Mouse (Mus musculus): ENCODE data around the gene Cyb5d2.

Cyb5d2 gene

DNA sequence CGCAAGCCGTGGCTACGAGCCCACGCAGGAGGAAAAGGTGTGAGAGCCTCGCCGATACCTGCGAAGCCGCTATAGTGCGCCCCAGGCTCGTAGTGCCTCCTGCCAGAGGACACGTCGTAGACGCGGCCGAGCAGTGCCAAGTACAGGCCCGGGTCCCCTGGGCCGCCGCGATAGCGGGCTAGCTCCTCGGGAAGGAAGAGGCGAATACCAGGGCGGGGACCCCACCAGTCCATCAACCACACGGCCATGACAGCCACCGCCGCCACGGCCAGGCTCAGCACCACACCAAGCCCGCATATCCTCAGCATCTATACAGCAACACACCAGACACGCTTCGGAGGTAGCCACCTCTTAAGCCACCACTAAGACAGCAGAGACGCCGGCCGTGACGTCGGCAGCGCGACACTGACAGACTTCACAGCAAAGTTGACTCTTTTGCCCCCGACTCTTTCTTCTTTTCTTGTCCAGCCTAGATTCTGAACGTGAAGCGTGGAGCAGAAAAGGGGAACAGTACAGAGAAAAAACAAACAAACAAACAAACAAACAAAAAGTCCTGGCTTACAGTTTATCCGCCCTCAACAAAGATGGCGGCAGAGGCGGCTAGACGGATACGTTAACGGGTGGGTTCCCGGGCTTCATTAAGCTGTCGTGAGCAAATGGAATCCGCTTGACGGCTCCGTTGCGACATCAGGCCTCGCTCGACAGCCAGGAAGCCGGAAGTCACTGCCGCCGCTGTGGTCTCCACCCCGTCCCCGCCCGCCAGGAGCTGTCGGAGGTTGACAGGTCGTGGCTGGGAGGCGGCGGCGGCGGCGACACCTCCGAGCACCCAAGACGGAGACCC, at the start of gene Cyb5d2, which contains the start of gene Zzef1:
TSS of gene Cyb5d2 (minus strand) at position 688 of the 841 bp plus-strand sequence.
TSS of gene Zzef1 (plus strand) at position 772 of the 841 bp plus-strand sequence.
- peak; percentile 80 for DNase-seq (ENCODE audit: low spot score)

DNA sequence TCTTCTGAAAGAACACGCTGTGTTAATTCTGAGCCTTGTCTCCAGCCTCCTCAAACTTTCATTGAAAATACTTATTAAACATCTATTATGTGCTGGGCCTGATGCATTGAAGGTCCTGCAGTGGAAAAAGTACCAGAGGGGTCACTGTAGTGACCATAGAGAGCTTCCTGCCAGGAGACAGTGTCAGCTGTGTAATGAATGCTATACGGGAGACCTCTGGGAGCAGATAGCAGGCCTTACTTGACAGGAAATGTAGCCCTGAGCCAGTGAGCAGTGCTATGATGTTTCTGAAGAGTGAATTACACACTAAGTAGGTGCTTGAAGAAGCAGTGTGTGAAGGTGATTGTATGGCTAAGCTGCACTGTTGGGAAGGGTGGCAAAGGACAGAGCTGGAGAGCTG, 49.6 kb upstream of the Cyb5d2 start:
- DNase-seq (ENCODE audit: low spot score), result no peak

- no peak for DNase-seq (ENCODE audit: low spot score)
Measured at GRCm38 (mm10) chr11:72843576-72843975, 47.6 kb upstream of the Cyb5d2 start.

GRCm38 (mm10) chr11:72842731-72843130, 46.8 kb upstream of the Cyb5d2 start:
- DNase-seq (ENCODE audit: low spot score), result no peak

DNA sequence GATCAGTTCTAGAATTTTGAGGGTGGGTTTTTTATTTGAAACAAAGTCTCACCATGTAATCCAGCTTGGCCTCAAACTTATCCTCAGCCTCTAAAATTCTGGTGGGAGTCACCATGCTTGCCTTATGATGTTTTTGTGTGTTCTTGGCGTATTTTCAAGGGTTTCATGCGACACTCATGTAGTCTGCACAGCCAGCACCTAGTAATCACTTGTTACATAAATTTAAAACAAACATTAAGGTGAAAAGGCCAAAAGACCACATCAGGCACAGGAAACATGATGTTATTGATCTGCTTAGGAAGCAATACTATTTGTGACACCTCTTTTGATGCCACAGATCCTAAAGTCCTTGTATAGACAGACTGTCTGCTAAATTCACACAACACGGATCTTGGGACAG, 33.9 kb upstream of the Cyb5d2 start:
- DNase-seq (ENCODE audit: low spot score), result no peak

- no peak for DNase-seq (ENCODE audit: low spot score)
Measured at GRCm38 (mm10) chr11:72821041-72821440, 25.1 kb upstream of the Cyb5d2 start.

GRCm38 (mm10) chr11:72818067-72818466, 22.1 kb upstream of the Cyb5d2 start:
- DNase-seq (ENCODE audit: low spot score), result no peak

DNA sequence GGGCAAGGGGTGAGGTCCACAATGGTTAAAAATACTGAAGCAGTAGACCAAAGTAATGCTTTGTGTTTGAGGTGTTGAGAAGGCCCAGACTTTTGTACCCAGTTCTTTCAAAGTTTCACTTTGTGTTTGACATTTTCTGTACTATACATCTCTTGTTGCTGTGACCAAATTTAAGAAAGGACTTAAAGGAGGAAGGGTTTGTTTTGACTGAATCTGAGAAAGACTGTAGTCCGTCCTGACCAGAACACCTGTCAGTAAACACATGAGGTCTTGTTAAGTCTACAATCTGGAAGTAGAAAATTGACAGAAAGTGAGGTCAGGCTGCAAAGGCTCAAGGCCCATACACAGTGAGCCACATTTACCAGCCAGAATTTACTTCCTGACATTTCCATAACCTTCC, 20.9 kb upstream of the Cyb5d2 start:
- no peak for DNase-seq (ENCODE audit: low spot score)

GRCm38 (mm10) chr11:72814188-72814587, 18.2 kb upstream of the Cyb5d2 start:
- no peak for DNase-seq (ENCODE audit: low spot score)

GRCm38 (mm10) chr11:72813687-72814086, 17.7 kb upstream of the Cyb5d2 start:
- DNase-seq (ENCODE audit: low spot score), result no peak

DNA sequence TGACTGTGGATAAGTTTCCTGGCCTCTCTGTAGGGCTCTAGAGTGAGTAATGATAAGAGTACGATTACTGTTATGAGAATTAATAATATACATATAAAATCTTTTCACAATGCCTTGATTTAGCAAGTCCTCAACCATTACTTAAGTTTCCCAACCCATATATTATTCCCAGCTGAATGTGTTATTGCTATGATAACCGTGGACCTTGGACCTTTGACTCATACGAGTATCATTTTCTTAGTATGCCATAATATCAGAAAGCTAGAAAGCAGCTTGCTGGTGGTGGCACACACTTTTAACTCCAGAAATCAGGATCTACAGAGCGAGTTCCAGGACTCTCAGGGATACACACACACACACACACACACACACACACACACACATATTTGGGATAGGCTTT, 12.1 kb upstream of the Cyb5d2 start:
- DNase-seq (ENCODE audit: low spot score), result no peak

DNA sequence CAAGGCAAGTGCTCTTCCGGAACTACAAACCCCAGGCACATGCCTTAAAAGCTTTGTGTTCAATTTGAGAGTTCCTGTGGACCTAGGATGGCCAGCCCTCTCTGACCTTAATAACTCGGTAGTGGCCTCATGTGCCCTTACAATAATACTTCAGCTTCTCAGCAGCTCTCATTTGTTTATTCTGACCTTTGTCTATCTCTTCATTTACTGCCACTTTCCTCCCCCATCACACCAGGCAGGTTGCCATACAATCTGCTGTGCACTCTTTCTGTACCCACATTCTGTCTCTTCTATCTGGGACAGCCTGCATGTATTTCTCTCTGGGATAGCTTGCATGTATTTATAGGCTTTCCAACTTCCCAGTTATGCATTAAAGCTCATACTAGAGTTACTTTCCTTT, 10.6 kb upstream of the Cyb5d2 start:
- DNase-seq (ENCODE audit: low spot score), result no peak

- no peak for DNase-seq (ENCODE audit: low spot score)
Measured at GRCm38 (mm10) chr11:72805232-72805631, 9.3 kb upstream of the Cyb5d2 start.

GRCm38 (mm10) chr11:72804586-72804985, 8.6 kb upstream of the Cyb5d2 start:
- DNase-seq (ENCODE audit: low spot score), result no peak

DNA sequence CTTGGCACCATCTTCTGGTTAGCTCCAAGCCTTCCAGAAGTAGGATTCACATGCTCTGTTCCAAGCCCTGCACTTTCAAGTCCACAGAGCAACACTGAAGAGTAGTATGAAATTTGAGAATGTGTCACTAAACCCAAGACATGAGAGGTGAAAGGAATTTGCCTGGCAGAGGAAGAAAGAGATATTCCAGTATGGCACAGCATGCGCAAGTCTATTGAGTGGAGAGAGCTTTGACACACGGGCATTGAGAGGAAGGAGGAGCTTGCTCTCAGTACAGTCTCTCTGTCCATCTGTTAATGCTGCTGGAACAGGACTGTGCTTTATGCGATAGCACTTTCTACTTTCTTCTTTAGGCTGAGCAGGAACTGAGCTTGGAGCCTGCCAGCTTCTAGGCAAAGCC, 7.1 kb upstream of the Cyb5d2 start:
- no peak for DNase-seq (ENCODE audit: low spot score)

DNA sequence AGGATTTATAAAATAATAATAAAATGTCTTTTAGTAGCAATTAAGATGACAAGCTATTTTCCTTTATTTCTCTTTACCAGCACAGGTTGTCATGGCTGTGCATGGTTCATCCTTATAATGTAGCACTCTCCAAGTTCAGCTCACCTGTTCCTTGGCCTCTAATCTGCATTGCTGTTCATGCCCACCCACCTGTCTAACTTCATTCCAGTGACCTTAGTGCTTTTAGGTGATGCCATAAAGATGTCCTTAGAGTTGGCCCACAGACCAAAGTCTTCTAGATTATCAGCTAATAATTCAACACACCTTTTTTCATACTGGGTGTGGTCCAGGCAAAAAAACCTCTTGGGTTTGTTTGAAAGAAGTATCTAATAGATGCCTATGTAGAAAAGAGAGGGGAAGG, 5.2 kb upstream of the Cyb5d2 start:
- DNase-seq (ENCODE audit: low spot score), result no peak

DNA sequence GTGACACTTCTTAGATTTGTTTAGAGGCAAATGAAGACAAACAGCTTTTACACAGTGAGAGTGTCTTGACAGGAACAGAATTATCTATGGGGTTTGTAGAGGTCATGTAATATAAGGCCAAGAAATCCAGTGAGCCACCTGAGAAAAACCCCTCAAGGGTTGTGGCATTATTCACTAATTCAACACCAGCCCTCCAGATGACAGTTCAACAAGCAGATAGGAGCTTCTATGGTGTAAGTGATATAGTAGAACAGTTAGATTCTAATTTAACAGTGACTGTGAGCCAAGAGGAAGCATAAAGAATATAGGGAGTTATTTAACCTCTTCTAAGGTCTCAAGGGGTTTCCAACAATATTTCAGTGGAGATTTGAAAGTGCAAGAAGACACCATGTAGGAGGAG, 2.2 kb upstream of the Cyb5d2 start:
- no peak for DNase-seq (ENCODE audit: low spot score)

- no peak for DNase-seq (ENCODE audit: low spot score)
Measured at GRCm38 (mm10) chr11:72796773-72797338, 914 bp upstream of the Cyb5d2 start.

DNA sequence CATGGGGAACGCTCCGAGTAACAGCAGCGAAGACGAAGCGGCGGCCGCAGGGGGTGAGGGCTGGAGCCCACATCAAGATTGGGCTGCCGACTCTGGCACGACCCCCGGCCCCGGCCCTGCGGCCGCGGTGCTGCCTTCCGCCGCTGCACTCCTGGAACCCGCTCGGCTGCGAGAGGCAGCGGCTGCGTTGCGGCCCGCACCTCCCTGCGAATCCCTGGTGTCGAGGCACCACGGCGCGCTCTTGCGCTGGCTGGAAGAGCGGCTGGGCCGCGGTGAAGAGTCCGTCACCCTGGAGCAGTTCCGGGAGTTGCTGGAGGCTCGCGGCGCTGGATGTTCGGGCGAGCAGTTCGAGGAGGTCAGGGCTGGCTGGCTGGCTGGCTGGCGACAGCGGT, 350 bp upstream of the Cyb5d2 start:
- no peak for DNase-seq (ENCODE audit: low spot score)

DNA sequence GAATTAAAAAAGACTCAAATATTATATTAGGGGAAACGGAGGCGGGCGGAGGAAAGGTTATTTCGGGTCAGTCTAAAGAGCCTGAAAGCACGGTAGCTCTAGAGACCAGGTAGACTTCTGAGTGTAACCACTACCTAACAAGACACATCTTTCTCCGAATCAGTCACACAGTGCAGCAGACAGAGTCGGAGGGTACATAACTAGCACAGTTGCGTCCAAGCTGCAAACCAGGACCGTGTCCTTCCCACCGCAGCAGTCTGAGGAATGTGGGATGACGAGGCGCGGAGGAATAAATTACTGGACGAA, 840 bp downstream of the Cyb5d2 start:
- no peak for DNase-seq (ENCODE audit: low spot score)

DNA sequence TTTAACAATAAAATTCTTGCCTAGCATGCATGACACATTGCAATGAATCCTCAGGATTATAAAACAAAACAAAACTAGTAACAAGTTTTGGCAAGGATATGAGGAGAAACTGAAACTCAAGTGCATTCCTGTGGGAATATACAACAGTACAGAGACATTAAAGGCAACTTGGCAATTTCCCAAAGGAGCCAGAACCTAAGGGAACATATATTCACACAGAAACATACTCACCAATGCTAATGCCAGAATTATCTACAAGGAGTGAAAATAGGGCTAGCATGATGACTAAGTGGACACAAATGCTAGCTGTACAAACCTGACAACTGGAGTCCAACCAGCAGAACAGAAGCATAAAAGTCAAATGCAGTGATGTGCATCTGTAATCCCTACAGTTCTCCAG, 3.9 kb downstream of the Cyb5d2 start:
- DNase-seq (ENCODE audit: low spot score), result no peak

- no peak for DNase-seq (ENCODE audit: low spot score)
Measured at GRCm38 (mm10) chr11:72782503-72782902, 13.4 kb downstream of the Cyb5d2 start.

- DNase-seq (ENCODE audit: low spot score), result no peak
Measured at GRCm38 (mm10) chr11:72782103-72782502, 13.8 kb downstream of the Cyb5d2 start.

DNA sequence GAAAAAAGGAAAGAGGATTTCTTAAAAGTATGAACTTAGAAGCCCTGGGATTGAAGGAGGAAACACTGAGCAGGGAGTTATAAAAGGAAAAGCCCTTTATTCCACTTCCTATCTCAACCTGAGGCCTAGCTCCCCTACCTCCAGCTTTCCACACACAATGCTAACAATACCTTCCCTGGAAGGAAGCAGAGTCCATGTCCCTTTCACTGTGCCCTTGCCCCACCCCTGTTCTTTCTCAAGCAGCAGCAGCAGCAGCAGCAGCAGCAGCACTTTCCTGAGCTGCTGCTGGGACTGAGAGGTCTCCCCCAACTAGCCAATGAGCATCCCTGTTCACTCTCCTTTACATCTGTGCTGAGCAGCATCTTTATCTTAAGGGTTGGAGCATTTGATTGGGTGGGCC, 17.0 kb downstream of the Cyb5d2 start:
- no peak for DNase-seq (ENCODE audit: low spot score)

Data from urinary bladder, postnatal 25 days (tissue).